Mouse (Mus musculus) cerebellum, postnatal 4 days (tissue): ENCODE measurements around the gene Cuedc1.
"Not testable (repeated sequence)": the region's sequence is repeated elsewhere in the genome, so short reads cannot be mapped to it uniquely, and the experiment has no call there.

Experiments
- DNase-seq, 2 experiments: peaks; one replicate each; pipeline ENCODE4 v3.0.0; 2022; ENCODE audit warnings: low spot score in 2 of 2, mixed read lengths in 1 of 2

Cuedc1 gene

GRCm38 (mm10) chr11:88203712-88204532 is 106.1 kb downstream of the Cuedc1 start, which contains the start of gene Mrps23:
TSS of gene Mrps23 (plus strand) at chr11:88204388.
- peak; percentile 66 to 87 for DNase-seq

GRCm38 (mm10) chr11:88204593-88205368 is 106.9 kb downstream of the Cuedc1 start:
- no peak for DNase-seq

- not testable (repeated sequence) for DNase-seq
Measured at GRCm38 (mm10) chr11:88206576-88206975, 108.7 kb downstream of the Cuedc1 start.

GRCm38 (mm10) chr11:88207697-88208096 is 109.8 kb downstream of the Cuedc1 start:
- DNase-seq, result no peak

- no peak for DNase-seq
Measured at GRCm38 (mm10) chr11:88211824-88212582, 114.1 kb downstream of the Cuedc1 start.

GRCm38 (mm10) chr11:88213757-88214156 is 115.9 kb downstream of the Cuedc1 start:
- no peak for DNase-seq

GRCm38 (mm10) chr11:88214881-88215831 is 117.3 kb downstream of the Cuedc1 start:
- peak in 1 of 2 experiments; percentile 51 for DNase-seq

- DNase-seq, result peak in 1 of 2 experiments; percentile 80
Measured at GRCm38 (mm10) chr11:88216231-88216685, 118.4 kb downstream of the Cuedc1 start.

- DNase-seq, result no peak
Measured at GRCm38 (mm10) chr11:88218155-88218554, 120.3 kb downstream of the Cuedc1 start.

- DNase-seq, result no peak
Measured at GRCm38 (mm10) chr11:88218586-88218985, 120.7 kb downstream of the Cuedc1 start.

- no peak for DNase-seq
Measured at GRCm38 (mm10) chr11:88221929-88222475, 124.1 kb downstream of the Cuedc1 start.

- no peak for DNase-seq
Measured at GRCm38 (mm10) chr11:88227001-88227957, 129.4 kb downstream of the Cuedc1 start.

GRCm38 (mm10) chr11:88231213-88231790 is 133.4 kb downstream of the Cuedc1 start:
- no peak for DNase-seq

GRCm38 (mm10) chr11:88233528-88234427 is 135.9 kb downstream of the Cuedc1 start:
- DNase-seq, result no peak

- no peak for DNase-seq
Measured at GRCm38 (mm10) chr11:88234789-88235188, 136.9 kb downstream of the Cuedc1 start.

GRCm38 (mm10) chr11:88235221-88236203 is 137.7 kb downstream of the Cuedc1 start:
- no peak for DNase-seq

- DNase-seq, result no peak
Measured at GRCm38 (mm10) chr11:88240275-88240674, 142.4 kb downstream of the Cuedc1 start.
